Mouse (Mus musculus) heart, embryonic 11.5 days (tissue): ENCODE measurements around the gene Gm38394. TPM values are rescaled to one million over a fixed set of nuclear protein-coding genes. Genes with fewer than 3 reads are reported as not detected.
"Not testable (repeated sequence)": the region's sequence is repeated elsewhere in the genome, so short reads cannot be mapped to it uniquely, and the experiment has no call there.

Experiments
- ATAC-seq: fragments of 200-750 bp; cut with Nextera tagmentation; replicated peaks from 2 replicates; pipeline ENCODE4 v1.8.0; 2017; ENCODE audit warnings: moderate library complexity; ENCODE audit not compliant: insufficient number of reproducible peaks, low FRiP score, low TSS enrichment
- H3K27ac ChIP-seq: fragments of 300-500 bp; sonication (generic); 2 replicates; pipeline ENCODE4 v1.5.1; 2014; ENCODE audit warnings: mild to moderate bottlenecking, low read depth, low read length
- H3K27me3 ChIP-seq: fragments of 300-500 bp; sonication (generic); 2 replicates; pipeline ENCODE4 v1.6.1; 2014; ENCODE audit warnings: mild to moderate bottlenecking, low read length, mixed read lengths; ENCODE audit not compliant: control insufficient read depth, insufficient read depth
- H3K36me3 ChIP-seq: fragments of 300-500 bp; sonication (generic); 2 replicates; pipeline ENCODE4 v1.6.1; 2014; ENCODE audit warnings: mild to moderate bottlenecking, low read length, moderate library complexity, mixed read lengths; ENCODE audit not compliant: control insufficient read depth, insufficient read depth
- H3K4me1 ChIP-seq: fragments of 300-500 bp; sonication (generic); 2 replicates; pipeline ENCODE4 v1.6.1; 2014; ENCODE audit warnings: low read length; ENCODE audit not compliant: control insufficient read depth, insufficient read depth
- H3K4me2 ChIP-seq: fragments of 300-500 bp; sonication (generic); 2 replicates; pipeline ENCODE4 v1.6.1; 2014; ENCODE audit warnings: mild to moderate bottlenecking, moderate library complexity
- H3K4me3 ChIP-seq: fragments of 300-500 bp; sonication (generic); 2 replicates; pipeline ENCODE4 v1.5.1; 2014; ENCODE audit warnings: low read depth, low read length
- H3K9ac ChIP-seq: fragments of 300-500 bp; sonication (generic); 2 replicates; pipeline ENCODE4 v1.6.1; 2014; ENCODE audit warnings: mild to moderate bottlenecking, low read depth, low read length, moderate library complexity
- H3K9me3 ChIP-seq: fragments of 300-500 bp; sonication (generic); replicated peaks from 2 replicates; pipeline ENCODE4 v1.6.1; 2016; ENCODE audit warnings: low read length; ENCODE audit not compliant: control insufficient read depth
- WGBS: fragments of 180-500 bp; shearing (Covaris S2); extraction: QIAGEN DNeasy Blood & Tissue Kit; methylation state at CpG from one replicate; pipeline ENCODE4 v1.1.7; 2014; ENCODE audit not compliant: insufficient replicate concordance; 5-methylcytosine and 5-hydroxymethylcytosine counted together
- polyA plus RNA-seq: library from polyadenylated mRNA; unstranded; fragments of >200 nt; fragmentation: Nextera tagmentation; extraction: Ambion mirVana; gene quantifications from 2 replicates; pipeline ENCODE4 v1.2.1, GENCODE M21; 2014

The Gm38394 gene
- polyA plus RNA-seq, 1 experiment from 2014 or later = 8.4 TPM

DNA sequence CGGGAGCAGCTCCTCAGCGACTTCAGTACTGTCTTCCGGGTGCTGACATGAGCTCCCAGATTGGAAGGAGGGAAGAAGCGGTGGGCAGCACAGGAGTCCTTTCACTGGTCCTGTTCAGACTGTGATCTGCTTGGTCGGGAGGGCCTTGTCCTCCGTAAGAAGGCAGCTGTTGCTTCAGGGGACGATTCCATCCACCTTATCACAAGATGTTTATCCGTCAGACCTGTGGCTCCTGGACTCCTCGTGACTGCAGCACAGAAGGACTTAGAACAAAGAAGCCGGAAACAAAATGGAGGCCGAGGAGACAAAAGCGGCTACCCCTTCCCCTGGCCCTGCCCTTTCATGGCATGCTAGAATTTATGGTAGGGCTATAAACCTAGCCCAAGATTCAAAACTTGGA, 9.1 kb upstream of the Gm38394 start:
- no peak overlapping the region for H3K4me2 ChIP-seq
- no peak for ATAC-seq
- H3K9ac ChIP-seq = no peak overlapping the region
- 69% methylated on average over 12 of the region's 12 CpGs for WGBS
- no peaks in the 10 kb centered on the region for H3K4me1 ChIP-seq
- H3K9me3 ChIP-seq = no peaks in the 10 kb centered on the region
- H3K4me3 ChIP-seq = no peak overlapping the region
- no peaks in the 10 kb centered on the region for H3K36me3 ChIP-seq
- H3K27me3 ChIP-seq = no peaks in the 10 kb centered on the region
- H3K27ac ChIP-seq = no peak overlapping the region

DNA sequence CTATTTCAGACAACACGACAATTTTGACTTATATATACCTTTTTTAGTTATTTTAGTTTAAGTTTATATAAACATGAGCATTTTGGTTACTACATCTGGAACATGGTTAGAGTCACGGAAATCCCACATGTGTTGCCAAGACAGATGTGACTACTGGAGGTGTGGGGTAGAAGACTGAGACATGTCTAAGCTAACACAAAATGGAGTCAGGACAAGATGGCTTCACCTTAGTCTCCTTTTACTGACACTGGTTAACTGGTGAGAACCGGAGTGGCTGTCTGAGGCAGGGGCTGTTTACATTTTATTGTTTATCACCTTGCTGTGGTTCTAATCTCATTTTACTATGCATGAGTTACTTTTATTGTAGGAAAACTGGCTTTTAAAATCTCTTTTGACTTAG, 7.5 kb upstream of the Gm38394 start:
- Histone ChIP-seq H3K4me1 (no peaks in the 10 kb centered on the region), H3K27ac (no peak overlapping the region), H3K27me3 (no peaks in the 10 kb centered on the region), H3K4me2 (no peak overlapping the region), H3K36me3 (no peaks in the 10 kb centered on the region), H3K9ac (no peak overlapping the region), H3K9me3 (no peaks in the 10 kb centered on the region), H3K4me3 (no peak overlapping the region)
- no peak for ATAC-seq
- WGBS = 82% methylated on average over 3 of the region's 3 CpGs

DNA sequence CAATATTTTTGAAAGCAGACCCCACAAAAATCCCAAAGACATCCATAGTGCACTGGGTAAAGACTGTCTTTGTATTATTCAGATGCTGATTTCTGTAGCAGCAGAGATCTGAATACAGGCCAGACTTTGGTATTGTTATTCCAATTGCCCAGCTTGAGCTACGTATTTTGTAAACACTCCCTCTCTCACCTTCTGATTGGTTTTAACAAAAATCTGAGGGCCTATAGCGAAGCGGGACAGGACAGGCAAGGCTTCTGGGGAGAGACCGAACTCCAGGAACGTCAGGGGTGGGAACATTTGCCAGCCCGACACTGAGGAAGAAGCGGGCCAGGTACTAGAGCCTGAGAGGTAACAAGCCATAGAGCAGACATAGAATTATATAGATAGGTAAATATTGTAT, 6.6 kb upstream of the Gm38394 start:
- Histone ChIP-seq H3K27me3 (no peaks in the 10 kb centered on the region), H3K9me3 (no peaks in the 10 kb centered on the region), H3K27ac (no peak overlapping the region), H3K4me1 (no peaks in the 10 kb centered on the region), H3K36me3 (no peaks in the 10 kb centered on the region), H3K9ac (no peak overlapping the region), H3K4me2 (no peak overlapping the region), H3K4me3 (no peak overlapping the region)
- no peak for ATAC-seq
- 51% methylated on average over 7 of the region's 7 CpGs for WGBS

GRCm38 (mm10) chr1:133665713-133666112, 4.6 kb upstream of the Gm38394 start:
- not testable (repeated sequence) for ATAC-seq, H3K9me3 ChIP-seq, H3K27me3 ChIP-seq, H3K4me3 ChIP-seq, H3K36me3 ChIP-seq, H3K9ac ChIP-seq, H3K4me2 ChIP-seq, H3K4me1 ChIP-seq, H3K27ac ChIP-seq
- 76% methylated on average over 6 of the region's 8 CpGs for WGBS

DNA sequence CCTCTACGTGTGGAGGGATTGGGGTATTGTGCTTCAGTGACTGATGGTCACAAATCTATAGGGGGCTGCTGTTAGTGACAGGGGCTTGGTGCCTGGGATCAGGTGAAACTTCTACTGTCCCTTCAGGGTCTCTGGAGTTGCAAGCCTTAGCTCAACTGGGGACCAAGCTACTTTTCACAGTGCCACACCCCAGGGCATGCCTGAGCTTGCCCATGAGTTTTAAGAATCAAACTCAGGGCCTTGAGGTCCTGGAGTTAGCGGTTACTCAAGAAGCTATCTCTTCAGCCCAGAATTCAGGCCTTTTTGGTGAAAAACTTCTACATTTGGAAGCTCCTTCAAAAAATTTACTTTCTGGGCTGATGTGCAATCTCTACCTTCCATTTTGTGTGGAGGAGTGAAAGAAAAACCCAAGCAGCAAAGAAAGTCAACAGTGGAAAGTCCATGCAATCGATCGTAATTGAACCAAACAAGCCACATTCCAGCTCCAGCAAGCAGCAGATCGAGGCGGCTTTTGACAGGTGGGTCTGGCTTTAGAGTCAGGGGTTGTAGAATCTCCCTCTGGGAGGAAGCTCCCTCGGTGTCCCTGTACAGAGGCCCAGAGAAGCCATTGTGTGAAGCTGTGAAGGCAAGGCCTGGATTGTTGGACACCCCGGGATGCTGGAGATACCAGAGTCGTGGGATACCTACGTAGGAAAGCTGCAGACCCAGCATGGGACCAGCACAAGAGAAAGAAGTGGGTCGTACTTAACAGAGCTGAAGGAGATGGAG, 3.3 kb upstream of the Gm38394 start:
- peaks cover 7% of the 10 kb centered on the region for H3K4me1 ChIP-seq
- no peak overlapping the region for H3K27ac ChIP-seq
- H3K9me3 ChIP-seq = no peaks in the 10 kb centered on the region
- H3K4me3 ChIP-seq = no peak overlapping the region
- H3K27me3 ChIP-seq = no peaks in the 10 kb centered on the region
- no peak for ATAC-seq
- peaks cover 2% of the 10 kb centered on the region; the same call in 1 of the 2 replicates for H3K36me3 ChIP-seq
- no peak overlapping the region for H3K4me2 ChIP-seq
- 74% methylated on average over 11 of the region's 11 CpGs for WGBS
- no peak overlapping the region for H3K9ac ChIP-seq

DNA sequence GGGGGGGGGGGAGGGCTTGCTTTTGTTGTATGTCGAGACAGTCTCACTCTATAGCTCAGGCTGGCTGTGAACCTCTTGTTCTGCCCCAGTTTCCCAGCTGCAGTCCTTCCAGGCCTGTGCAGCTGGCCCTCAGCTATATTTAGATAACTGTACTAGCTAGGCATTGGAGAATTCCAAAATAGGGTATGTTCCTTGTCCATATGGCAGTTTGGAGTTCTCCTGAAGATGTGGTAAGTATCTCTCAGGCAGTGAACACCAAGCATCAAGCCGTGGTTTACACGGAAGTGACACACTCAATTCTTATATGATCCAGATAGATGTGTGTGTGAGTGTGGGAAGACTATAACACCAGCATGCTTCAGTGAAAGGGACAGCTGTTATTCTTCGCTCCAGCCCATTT, 2.3 kb upstream of the Gm38394 start:
- peaks cover 4% of the 10 kb centered on the region; the same call in 1 of the 2 replicates for H3K36me3 ChIP-seq
- H3K9ac ChIP-seq = no peak overlapping the region
- ATAC-seq = no peak
- WGBS = 63% methylated on average over 4 of the region's 4 CpGs
- no peak overlapping the region for H3K4me2 ChIP-seq
- H3K9me3 ChIP-seq = no peaks in the 10 kb centered on the region
- peaks cover 16% of the 10 kb centered on the region for H3K4me1 ChIP-seq
- H3K27ac ChIP-seq = 0 out of 2 replicates have a peak overlapping the region, but pooled peaks have one; percentile 10
- H3K4me3 ChIP-seq = no peak overlapping the region
- no peaks in the 10 kb centered on the region for H3K27me3 ChIP-seq

- H3K27ac ChIP-seq = 0 out of 2 replicates have a peak overlapping the region, but pooled peaks have one; percentile 10
- H3K4me2 ChIP-seq = no peak overlapping the region
- no peak overlapping the region for H3K9ac ChIP-seq
- no peak for ATAC-seq
- peaks cover 6% of the 10 kb centered on the region for H3K36me3 ChIP-seq
- 91% methylated on average over 7 of the region's 7 CpGs for WGBS
- no peak overlapping the region for H3K4me3 ChIP-seq
- H3K9me3 ChIP-seq = no peaks in the 10 kb centered on the region
- H3K4me1 ChIP-seq = peaks cover 21% of the 10 kb centered on the region
- no peaks in the 10 kb centered on the region for H3K27me3 ChIP-seq
Observed at GRCm38 (mm10) chr1:133662941-133663340, 1.8 kb upstream of the Gm38394 start.

DNA sequence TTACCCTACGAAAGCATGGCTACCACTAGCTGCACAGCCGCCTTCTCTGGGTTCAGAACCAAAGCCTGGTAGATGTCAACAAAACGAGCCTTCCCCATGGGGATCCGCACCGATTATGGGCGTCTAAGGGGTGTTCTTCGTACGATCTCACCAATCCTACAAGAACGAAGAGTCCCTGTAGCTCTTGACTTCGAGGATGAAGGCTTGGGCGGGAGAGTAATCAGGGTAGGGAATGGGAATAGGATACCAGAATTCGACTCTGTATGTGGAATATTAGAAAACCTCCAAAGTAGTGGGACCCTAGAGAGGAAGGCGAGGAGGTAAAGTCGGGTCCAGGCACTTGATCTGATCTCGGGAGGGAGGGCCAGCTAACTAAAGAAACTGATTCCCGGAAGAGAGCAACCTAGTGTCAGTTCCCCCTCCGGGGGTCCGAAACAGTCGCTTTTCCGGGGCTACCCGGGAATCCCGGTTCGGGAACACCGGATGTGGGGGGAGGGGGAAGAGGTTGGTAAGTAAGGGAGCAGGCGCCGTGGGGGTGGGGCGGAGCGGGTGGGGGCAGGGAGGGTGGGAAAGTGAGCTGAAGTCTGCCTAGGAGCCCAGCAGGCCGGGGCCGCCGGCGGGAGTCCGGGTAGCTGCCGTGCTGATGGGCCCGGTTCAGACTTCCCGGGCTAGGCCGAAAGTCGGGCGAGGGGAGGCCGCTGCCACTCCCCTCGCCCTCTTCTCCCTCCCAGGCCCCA, 484 bp downstream of the Gm38394 start, which contains the start of gene Zbed6:
TSS of gene Zbed6 (minus strand) at position 420 of the 737 bp plus-strand sequence.
- no peaks in the 10 kb centered on the region for H3K27me3 ChIP-seq
- peak within 1 kb of the TSS; percentile 88 for H3K9ac ChIP-seq
- H3K4me2 ChIP-seq = peak within 1 kb of the TSS; percentile 84
- peaks cover 34% of the 10 kb centered on the region for H3K4me1 ChIP-seq
- peak within 1 kb of the TSS; percentile 86 for H3K27ac ChIP-seq
- H3K36me3 ChIP-seq = peaks cover 6% of the 10 kb centered on the region
- 1% methylated on average over 35 of the region's 41 CpGs for WGBS
- H3K4me3 ChIP-seq = peak within 1 kb of the TSS; percentile 73
- ATAC-seq = peak; percentile 75
- no peaks in the 10 kb centered on the region for H3K9me3 ChIP-seq
